14 mouse cellular contexts compared by ENCODE assay signal in genomic region chr11:18715050-18715850, GRCm38 (mm10).
DNase-seq lines count a peak whose midpoint lies in the region; ATAC-seq and TF ChIP-seq lines count a peak whose summit lies in the region.
"Had no signal": no experiment of that assay in that cellular context is flagged by ENCODE, and none has a peak within 500 bp of the region (broad histone marks: within the 10 kb centered on the region; RNA-seq: fewer than 3 reads in every experiment).

No protein-coding gene starts in this region.

- 32% methylated on average over 2 of the region's 2 CpGs for WGBS in intestine, embryonic 14.5 days
- 51% methylated on average over 2 of the region's 2 CpGs for WGBS in intestine, postnatal 0 days
- 39% methylated on average over 2 of the region's 2 CpGs for WGBS in cerebellum, adult 2 months
- WGBS in embryonic facial prominence, embryonic 14.5 days: 31% methylated on average over 2 of the region's 2 CpGs
- 51% methylated on average over 2 of the region's 2 CpGs for WGBS in liver, embryonic 12.5 days (ENCODE audit: insufficient replicate concordance)

- no peaks in the 10 kb centered on the region for H3K9me3 ChIP-seq in intestine, embryonic 14.5 days (ENCODE audit: control insufficient read depth, low read length)
- H3K9me3 ChIP-seq in intestine, postnatal 0 days (ENCODE audit: control insufficient read depth): no peaks in the 10 kb centered on the region
- H3K9me3 ChIP-seq in embryonic facial prominence, embryonic 14.5 days (ENCODE audit: control insufficient read depth, low read length): no peaks in the 10 kb centered on the region
- H3K9me3 ChIP-seq in liver, embryonic 12.5 days (replicated peaks): no peaks in the 10 kb centered on the region
- H3K9me3 ChIP-seq: heart, embryonic 13.5 days had no signal

- no peak overlapping the region for H3K4me2 ChIP-seq in intestine, embryonic 14.5 days (ENCODE audit: low read length)
- no peak overlapping the region for H3K4me2 ChIP-seq in intestine, postnatal 0 days (replicated peaks; ENCODE audit: low read depth)
- H3K4me2 ChIP-seq in embryonic facial prominence, embryonic 14.5 days (ENCODE audit: low read depth, low read length): no peak overlapping the region
- H3K4me2 ChIP-seq in liver, embryonic 12.5 days: no peak overlapping the region
- H3K4me2 ChIP-seq: heart, embryonic 13.5 days had no signal

- H3K27ac ChIP-seq in intestine, embryonic 14.5 days (ENCODE audit: low read depth): peak overlapping the region; percentile 7; the same call in 1 of the 2 replicates
- no peak overlapping the region for H3K27ac ChIP-seq in intestine, postnatal 0 days (ENCODE audit: low read depth, low read length)
- H3K27ac ChIP-seq in cerebellum, adult 2 months (ENCODE audit: insufficient read depth, low read length): 0 out of 2 replicates have a peak overlapping the region, but pooled peaks have one; percentile 48
- H3K27ac ChIP-seq in embryonic facial prominence, embryonic 14.5 days (replicated peaks; ENCODE audit: low read depth, low read length): 0 out of 2 replicates have a peak overlapping the region, but pooled peaks have one; percentile 16
- H3K27ac ChIP-seq in liver, embryonic 12.5 days: no peak overlapping the region
- H3K27ac ChIP-seq: heart, embryonic 13.5 days had no signal

- H3K4me3 ChIP-seq in intestine, embryonic 14.5 days (ENCODE audit: low read depth, low read length): no peak overlapping the region
- H3K4me3 ChIP-seq in intestine, postnatal 0 days (ENCODE audit: low read depth, low read length): no peak overlapping the region
- H3K4me3 ChIP-seq in cerebellum, adult 2 months (replicated peaks; ENCODE audit: insufficient read depth, low read depth, low read length): no peak overlapping the region
- no peak overlapping the region for H3K4me3 ChIP-seq in embryonic facial prominence, embryonic 14.5 days (ENCODE audit: low read depth, low read length)
- no peak overlapping the region for H3K4me3 ChIP-seq in liver, embryonic 12.5 days
- H3K4me3 ChIP-seq: heart, embryonic 13.5 days had no signal

- no peak for TF ChIP-seq CTCF in intestine, postnatal 0 days (IDR thresholded peaks at IDR 0.05; ENCODE audit: low read depth)
- TF ChIP-seq CTCF in cerebellum, adult 2 months (IDR thresholded peaks at IDR 0.05; ENCODE audit: borderline replicate concordance, insufficient read depth, low read depth, low read length): no peak

- H3K4me1 ChIP-seq in intestine, embryonic 14.5 days (replicated peaks; ENCODE audit: control insufficient read depth, insufficient read depth, low read length): peaks cover 4% of the 10 kb centered on the region; the same call in 1 of the 2 replicates
- H3K4me1 ChIP-seq in intestine, postnatal 0 days (replicated peaks; ENCODE audit: control insufficient read depth, insufficient read depth, low read length): no peaks in the 10 kb centered on the region
- peaks cover 11% of the 10 kb centered on the region for H3K4me1 ChIP-seq in cerebellum, adult 2 months (ENCODE audit: control insufficient read depth, insufficient read depth, low read length)
- H3K4me1 ChIP-seq in embryonic facial prominence, embryonic 14.5 days (ENCODE audit: control insufficient read depth, insufficient read depth, low read length): 0 out of 2 replicates have a peak, but pooled peaks cover 6% of the 10 kb centered on the region
- H3K4me1 ChIP-seq in liver, embryonic 12.5 days: no peaks in the 10 kb centered on the region
- H3K4me1 ChIP-seq: heart, embryonic 13.5 days had no signal

- no peak overlapping the region for H3K9ac ChIP-seq in intestine, embryonic 14.5 days (ENCODE audit: low read length)
- H3K9ac ChIP-seq in intestine, postnatal 0 days (ENCODE audit: low read depth, low read length): no peak overlapping the region
- no peak overlapping the region for H3K9ac ChIP-seq in embryonic facial prominence, embryonic 14.5 days (ENCODE audit: low read depth, low read length)
- H3K9ac ChIP-seq in liver, embryonic 12.5 days: no peak overlapping the region
- H3K9ac ChIP-seq: heart, embryonic 13.5 days had no signal

- no peaks in the 10 kb centered on the region for H3K36me3 ChIP-seq in intestine, embryonic 14.5 days (ENCODE audit: control insufficient read depth, insufficient read depth, low read length)
- H3K36me3 ChIP-seq in intestine, postnatal 0 days (ENCODE audit: control insufficient read depth, insufficient read depth): no peaks in the 10 kb centered on the region
- H3K36me3 ChIP-seq in embryonic facial prominence, embryonic 14.5 days (ENCODE audit: control insufficient read depth, insufficient read depth, low read length): no peaks in the 10 kb centered on the region
- H3K36me3 ChIP-seq in liver, embryonic 12.5 days: no peaks in the 10 kb centered on the region
- H3K36me3 ChIP-seq: heart, embryonic 13.5 days had no signal

- TF ChIP-seq POLR2A in cerebellum, adult 2 months (IDR thresholded peaks at IDR 0.05; ENCODE audit: borderline replicate concordance, insufficient read depth, low read length): no peak

- ATAC-seq in intestine, embryonic 14.5 days (replicated peaks; ENCODE audit: low FRiP score, low TSS enrichment, low read depth): no peak
- no peak for ATAC-seq in intestine, postnatal 0 days
- peak; percentile 55; the same call in 1 of the 2 replicates for ATAC-seq in embryonic facial prominence, embryonic 14.5 days (ENCODE audit: low read depth)
- ATAC-seq in liver, embryonic 12.5 days: no peak
- ATAC-seq: midbrain, embryonic 16.5 days had no signal

- no peak for DNase-seq in intestine, embryonic 14.5 days (ENCODE audit: low spot score)
- peak; percentile 3 for DNase-seq in NIH3T3 (ENCODE audit: low read depth)
- DNase-seq in cerebellum, adult 2 months: peak; percentile 31 to 65
- peak; percentile 73 for DNase-seq in embryonic facial prominence, embryonic 14.5 days (ENCODE audit: low spot score)
- no peak for DNase-seq in gastrocnemius, postnatal 10 days
- DNase-seq in testis, postnatal 10 days (ENCODE audit: low spot score): no peak
- DNase-seq: kidney, adult 18-20 months; spleen, adult 18-20 months; thymus, postnatal 14 days had no signal

- H3K27me3 ChIP-seq in intestine, embryonic 14.5 days (replicated peaks; ENCODE audit: control insufficient read depth, insufficient read depth, low read length): no peaks in the 10 kb centered on the region
- no peaks in the 10 kb centered on the region for H3K27me3 ChIP-seq in intestine, postnatal 0 days (replicated peaks; ENCODE audit: control insufficient read depth, insufficient read depth, low read length)
- H3K27me3 ChIP-seq in cerebellum, adult 2 months (ENCODE audit: control insufficient read depth, insufficient read depth, low read length): no peaks in the 10 kb centered on the region
- H3K27me3 ChIP-seq in embryonic facial prominence, embryonic 14.5 days (replicated peaks; ENCODE audit: control insufficient read depth, insufficient read depth, low read length): no peaks in the 10 kb centered on the region
- no peaks in the 10 kb centered on the region for H3K27me3 ChIP-seq in liver, embryonic 12.5 days (replicated peaks)
- H3K27me3 ChIP-seq: CH12.LX; heart, embryonic 13.5 days had no signal

Comparison
In these comparisons a context has a peak if more than half of its experiments do, and no peak if none do; other contexts are left out.
1. H3K27ac ChIP-seq: peak in intestine, embryonic 14.5 days (single experiment), cerebellum, adult 2 months (single experiment) and embryonic facial prominence, embryonic 14.5 days (single experiment); none in intestine, postnatal 0 days (single experiment) and liver, embryonic 12.5 days (single experiment).
2. DNase-seq: peak in NIH3T3 (single experiment), cerebellum, adult 2 months (2 of 2) and embryonic facial prominence, embryonic 14.5 days (single experiment); none in intestine, embryonic 14.5 days (single experiment), gastrocnemius, postnatal 10 days (single experiment) and testis, postnatal 10 days (single experiment).